Mouse (Mus musculus): ENCODE measurements around the gene Rnf223. TPM values are rescaled to one million over a fixed set of nuclear protein-coding genes. Genes with fewer than 3 reads are reported as not detected.

The Rnf223 gene
- polyA plus RNA-seq, 1 experiment: 0.31 TPM

DNA sequence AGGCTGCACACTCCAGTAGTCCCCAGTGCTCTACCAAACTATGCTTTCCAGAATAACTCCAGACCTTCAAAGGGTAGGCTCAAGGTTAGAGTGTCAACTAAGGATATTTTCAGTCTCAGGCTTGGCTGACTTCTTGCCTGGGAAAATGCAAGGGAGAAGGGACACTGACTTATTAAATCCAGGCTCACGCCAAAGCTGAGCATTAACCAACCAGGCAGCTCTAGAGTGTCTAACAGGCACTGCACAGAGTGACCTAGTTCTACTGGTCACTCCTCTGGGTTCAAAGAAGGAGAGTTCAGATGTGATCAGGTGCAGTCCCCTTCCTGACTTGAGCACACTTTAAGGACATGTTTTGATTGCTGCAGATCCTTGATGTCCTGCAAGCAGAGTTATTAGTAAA is 37.5 kb upstream of the Rnf223 start:
- Histone ChIP-seq H3K27me3 (replicated peaks; ENCODE audit: control insufficient read depth, insufficient read depth, low read length) (no peaks in the 10 kb centered on the region), H3K4me1 (ENCODE audit: control insufficient read depth, insufficient read depth, low read length) (peaks cover 11% of the 10 kb centered on the region; the same call in 1 of the 2 replicates), H3K4me3 (ENCODE audit: insufficient read depth, low read depth, low read length) (no peak overlapping the region), H3K36me3 (ENCODE audit: control insufficient read depth, insufficient read depth, low read length) (no peaks in the 10 kb centered on the region), H3K27ac (ENCODE audit: insufficient read depth, low read depth, low read length) (peak overlapping the region; percentile 77)
- 31% methylated on average over 1 of the region's 1 CpGs for WGBS
- DNase-seq: peak; percentile 83
- TF ChIP-seq CTCF (conservative IDR thresholded peaks at IDR 0.05; ENCODE audit: insufficient read depth, insufficient read length, low read depth, low read length): no peak
- no peak for TF ChIP-seq POLR2A (IDR thresholded peaks at IDR 0.05; ENCODE audit: low read depth, low read length)

DNA sequence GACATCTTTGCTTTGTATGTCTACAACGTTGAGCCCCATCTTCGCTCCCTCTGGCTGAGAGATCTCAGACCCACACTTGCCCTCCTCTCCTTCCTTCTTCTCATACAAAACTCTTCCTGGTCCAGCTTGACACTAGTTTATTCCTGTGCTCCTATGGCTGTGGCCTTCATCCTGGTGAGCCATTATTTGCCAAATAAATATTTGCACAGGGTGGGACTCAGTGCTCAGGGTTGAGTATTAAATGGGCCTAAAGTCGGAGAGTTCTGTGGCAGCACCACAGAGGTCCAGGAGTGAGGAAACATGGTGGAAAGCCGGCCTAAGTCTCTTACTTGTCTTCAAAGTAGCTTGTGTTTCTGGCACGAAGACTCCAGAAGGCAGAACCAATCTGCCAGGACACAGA is 36.6 kb upstream of the Rnf223 start:
- Histone ChIP-seq H3K27me3 (replicated peaks; ENCODE audit: control insufficient read depth, insufficient read depth, low read length) (no peaks in the 10 kb centered on the region), H3K4me3 (ENCODE audit: insufficient read depth, low read depth, low read length) (no peak overlapping the region), H3K36me3 (ENCODE audit: control insufficient read depth, insufficient read depth, low read length) (no peaks in the 10 kb centered on the region), H3K4me1 (ENCODE audit: control insufficient read depth, insufficient read depth, low read length) (peaks cover 11% of the 10 kb centered on the region; the same call in 1 of the 2 replicates), H3K27ac (ENCODE audit: insufficient read depth, low read depth, low read length) (no peak overlapping the region)
- no peak for DNase-seq
- TF ChIP-seq CTCF (conservative IDR thresholded peaks at IDR 0.05; ENCODE audit: insufficient read depth, insufficient read length, low read depth, low read length) (no peak), POLR2A (IDR thresholded peaks at IDR 0.05; ENCODE audit: low read depth, low read length) (no peak)
- WGBS: 87% methylated on average over 5 of the region's 5 CpGs

DNA sequence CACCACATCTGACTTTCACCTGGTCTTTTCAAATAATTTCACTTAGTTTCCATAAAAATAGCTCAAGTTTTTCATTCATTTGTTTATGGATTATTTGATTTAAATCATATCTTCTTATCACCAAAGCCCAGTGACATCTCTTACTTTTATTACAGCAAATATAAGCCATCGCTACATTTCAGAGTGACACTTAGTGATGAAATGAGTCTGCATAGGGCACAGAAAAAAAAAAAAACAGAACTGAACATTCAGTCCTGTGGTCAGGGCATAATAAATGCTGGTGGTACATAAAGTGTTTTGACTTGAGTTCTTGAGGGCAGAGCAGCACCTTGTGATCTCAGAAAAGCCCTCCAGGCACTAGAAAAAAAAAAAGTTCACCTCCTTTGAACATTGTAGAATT is 34.1 kb upstream of the Rnf223 start:
- 88% methylated on average over 1 of the region's 1 CpGs for WGBS
- no peak for DNase-seq
- no peaks in the 10 kb centered on the region for H3K36me3 ChIP-seq (ENCODE audit: control insufficient read depth, insufficient read depth, low read length)
- TF ChIP-seq CTCF (conservative IDR thresholded peaks at IDR 0.05; ENCODE audit: insufficient read depth, insufficient read length, low read depth, low read length) (no peak), POLR2A (IDR thresholded peaks at IDR 0.05; ENCODE audit: low read depth, low read length) (no peak)
- no peak overlapping the region for H3K27ac ChIP-seq (ENCODE audit: insufficient read depth, low read depth, low read length)
- H3K4me1 ChIP-seq (ENCODE audit: control insufficient read depth, insufficient read depth, low read length): peaks cover 17% of the 10 kb centered on the region; the same call in 1 of the 2 replicates
- H3K4me3 ChIP-seq (ENCODE audit: insufficient read depth, low read depth, low read length): no peak overlapping the region
- H3K27me3 ChIP-seq (replicated peaks; ENCODE audit: control insufficient read depth, insufficient read depth, low read length): no peaks in the 10 kb centered on the region

DNA sequence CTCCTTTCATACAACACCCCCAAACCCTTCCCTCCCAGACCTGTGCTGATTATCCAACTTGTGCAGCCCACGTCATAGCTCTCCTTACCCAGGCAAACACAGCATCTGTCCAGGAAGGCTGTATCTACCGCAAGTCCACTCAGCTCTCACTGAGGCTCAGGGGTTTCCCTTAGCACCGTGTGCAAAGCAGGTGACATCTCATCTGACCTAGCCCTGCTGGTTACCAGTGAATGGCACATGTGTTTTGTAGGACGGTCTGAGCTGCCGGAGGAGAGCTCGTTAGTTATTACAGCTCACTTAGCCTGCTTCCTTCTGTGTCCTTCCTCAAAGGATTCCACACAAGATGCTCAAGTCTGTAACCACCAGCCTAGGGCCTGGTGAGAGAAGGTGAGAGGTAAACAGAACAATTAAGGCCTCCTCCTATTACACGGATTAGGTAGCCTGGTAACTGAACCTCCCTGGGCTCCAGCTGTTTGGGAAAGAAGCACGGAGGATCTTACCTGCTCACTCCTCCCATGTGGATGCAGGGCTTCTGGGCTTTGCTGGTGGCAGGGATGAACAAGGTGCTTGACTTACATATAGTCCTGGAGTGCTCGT is 32.4 kb upstream of the Rnf223 start:
- no peak overlapping the region for H3K4me3 ChIP-seq (ENCODE audit: insufficient read depth, low read depth, low read length)
- TF ChIP-seq POLR2A (IDR thresholded peaks at IDR 0.05; ENCODE audit: low read depth, low read length) (no peak), CTCF (conservative IDR thresholded peaks at IDR 0.05; ENCODE audit: insufficient read depth, insufficient read length, low read depth, low read length) (no peak)
- DNase-seq: no peak
- no peaks in the 10 kb centered on the region for H3K27me3 ChIP-seq (replicated peaks; ENCODE audit: control insufficient read depth, insufficient read depth, low read length)
- 70% methylated on average over 9 of the region's 9 CpGs for WGBS
- no peak overlapping the region for H3K27ac ChIP-seq (ENCODE audit: insufficient read depth, low read depth, low read length)
- H3K4me1 ChIP-seq (ENCODE audit: control insufficient read depth, insufficient read depth, low read length): peaks cover 9% of the 10 kb centered on the region; the same call in 1 of the 2 replicates
- H3K36me3 ChIP-seq (ENCODE audit: control insufficient read depth, insufficient read depth, low read length): no peaks in the 10 kb centered on the region

DNA sequence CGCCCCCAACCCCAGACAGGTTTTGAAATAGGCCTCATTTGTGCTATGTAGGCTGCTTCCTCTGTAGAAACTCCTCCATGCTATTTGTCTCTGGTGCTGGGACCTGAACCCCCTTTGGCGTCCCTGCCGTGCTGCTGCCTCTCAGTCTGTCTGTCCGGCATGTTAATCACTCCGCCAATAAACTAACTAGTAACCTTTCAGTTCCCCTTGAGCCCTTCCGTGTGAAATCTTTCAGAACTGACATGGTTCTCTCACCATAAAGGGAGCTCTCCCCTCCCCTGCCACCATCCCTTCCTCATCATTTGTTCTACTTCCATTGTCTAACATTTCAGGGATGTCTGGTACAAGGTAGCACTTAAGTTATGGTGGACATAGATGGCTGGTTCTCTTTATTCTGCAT is 30.9 kb upstream of the Rnf223 start:
- Histone ChIP-seq H3K4me1 (ENCODE audit: control insufficient read depth, insufficient read depth, low read length) (peaks cover 6% of the 10 kb centered on the region; the same call in 1 of the 2 replicates), H3K27me3 (replicated peaks; ENCODE audit: control insufficient read depth, insufficient read depth, low read length) (no peaks in the 10 kb centered on the region), H3K4me3 (ENCODE audit: insufficient read depth, low read depth, low read length) (no peak overlapping the region), H3K27ac (ENCODE audit: insufficient read depth, low read depth, low read length) (no peak overlapping the region), H3K36me3 (ENCODE audit: control insufficient read depth, insufficient read depth, low read length) (no peaks in the 10 kb centered on the region)
- DNase-seq: no peak
- WGBS: 73% methylated on average over 6 of the region's 6 CpGs
- TF ChIP-seq CTCF (conservative IDR thresholded peaks at IDR 0.05; ENCODE audit: insufficient read depth, insufficient read length, low read depth, low read length): no peak
- no peak for TF ChIP-seq POLR2A (IDR thresholded peaks at IDR 0.05; ENCODE audit: low read depth, low read length)

DNA sequence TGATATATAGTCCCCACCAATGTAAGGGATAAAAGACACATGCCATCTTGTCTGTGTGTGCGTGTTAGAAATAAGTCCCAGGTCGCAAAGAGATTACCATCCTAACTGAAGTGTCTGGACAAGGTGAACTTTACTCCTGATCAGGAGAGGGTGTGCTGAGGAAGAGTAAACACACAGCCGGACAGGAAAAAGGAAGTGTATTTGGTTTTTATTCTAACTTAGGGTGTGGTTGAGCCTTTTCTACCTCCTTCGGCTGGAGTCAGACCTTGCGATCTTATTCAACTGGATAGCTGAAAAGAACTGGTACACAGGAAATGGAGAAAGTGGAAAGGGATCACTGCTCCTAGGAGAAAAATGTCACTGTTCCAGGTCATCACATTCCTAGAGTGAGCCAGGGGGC is 29.8 kb upstream of the Rnf223 start:
- Histone ChIP-seq H3K4me3 (ENCODE audit: insufficient read depth, low read depth, low read length) (no peak overlapping the region), H3K27ac (ENCODE audit: insufficient read depth, low read depth, low read length) (no peak overlapping the region), H3K36me3 (ENCODE audit: control insufficient read depth, insufficient read depth, low read length) (no peaks in the 10 kb centered on the region), H3K27me3 (replicated peaks; ENCODE audit: control insufficient read depth, insufficient read depth, low read length) (no peaks in the 10 kb centered on the region), H3K4me1 (ENCODE audit: control insufficient read depth, insufficient read depth, low read length) (peaks cover 6% of the 10 kb centered on the region; the same call in 1 of the 2 replicates)
- 70% methylated on average over 5 of the region's 5 CpGs for WGBS
- TF ChIP-seq CTCF (conservative IDR thresholded peaks at IDR 0.05; ENCODE audit: insufficient read depth, insufficient read length, low read depth, low read length) (no peak), POLR2A (IDR thresholded peaks at IDR 0.05; ENCODE audit: low read depth, low read length) (no peak)
- no peak for DNase-seq

DNA sequence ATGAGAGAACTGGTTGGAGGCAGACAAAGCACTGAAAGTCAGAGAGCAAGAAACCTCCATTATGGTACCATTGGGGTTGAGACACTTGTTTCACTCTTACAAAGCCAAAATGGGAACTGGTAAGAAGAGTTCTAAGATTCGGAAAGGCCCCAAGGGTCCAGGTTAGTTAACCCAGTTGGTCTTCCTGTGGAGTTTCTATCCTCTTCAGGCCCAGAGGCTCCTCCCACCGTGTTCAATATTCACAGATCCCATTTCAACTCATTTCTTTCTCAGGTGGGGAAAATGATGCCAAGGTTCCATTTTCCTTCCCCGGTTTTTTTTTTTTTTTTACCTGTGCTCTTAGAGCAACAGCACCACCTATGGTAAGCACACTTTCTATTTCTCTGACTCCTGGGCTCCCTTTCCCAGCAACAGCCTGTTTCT is 28.8 kb upstream of the Rnf223 start:
- no peak overlapping the region for H3K4me3 ChIP-seq (ENCODE audit: insufficient read depth, low read depth, low read length)
- H3K27me3 ChIP-seq (replicated peaks; ENCODE audit: control insufficient read depth, insufficient read depth, low read length): no peaks in the 10 kb centered on the region
- DNase-seq: peak; percentile 50
- TF ChIP-seq CTCF (conservative IDR thresholded peaks at IDR 0.05; ENCODE audit: insufficient read depth, insufficient read length, low read depth, low read length): peak; percentile 33; the same call in 1 of the 2 replicates
- no peak for TF ChIP-seq POLR2A (IDR thresholded peaks at IDR 0.05; ENCODE audit: low read depth, low read length)
- H3K36me3 ChIP-seq (ENCODE audit: control insufficient read depth, insufficient read depth, low read length): no peaks in the 10 kb centered on the region
- 35% methylated on average over 3 of the region's 3 CpGs for WGBS
- H3K4me1 ChIP-seq (ENCODE audit: control insufficient read depth, insufficient read depth, low read length): peaks cover 6% of the 10 kb centered on the region; the same call in 1 of the 2 replicates
- H3K27ac ChIP-seq (ENCODE audit: insufficient read depth, low read depth, low read length): no peak overlapping the region
